Mouse (Mus musculus) ovary, postnatal 36 days (tissue): ENCODE results near the gene Bcs1l.
A peak's percentile ranks its signal among the peaks of the same experiment; 100 is the strongest.

Experiments used
- DNase-seq: peaks from one replicate; pipeline ENCODE4 v3.0.0; 2022; ENCODE audit warnings: low spot score, mixed read lengths

The Bcs1l gene

GRCm38 (mm10) chr1:74587773-74588445 lies at the start of gene Bcs1l, which contains the start of gene Zfp142:
TSS of gene Bcs1l (plus strand) at chr1:74588289.
TSS of gene Zfp142 (minus strand) at chr1:74588246.
- peak; percentile 97 for DNase-seq

- DNase-seq, result no peak
Measured at GRCm38 (mm10) chr1:74538650-74539049, 49.4 kb upstream of the Bcs1l start.

- DNase-seq, result no peak
Measured at GRCm38 (mm10) chr1:74542451-74542961, 45.6 kb upstream of the Bcs1l start, which contains the start of gene Plcd4. TSS of gene Plcd4 (plus strand) at chr1:74542888.

GRCm38 (mm10) chr1:74544184-74544583 lies 43.9 kb upstream of the Bcs1l start, which contains the start of gene Usp37:
TSS of gene Usp37 (minus strand) at chr1:74544284.
- no peak for DNase-seq

GRCm38 (mm10) chr1:74559061-74559460 lies 29.0 kb upstream of the Bcs1l start:
- no peak for DNase-seq

GRCm38 (mm10) chr1:74565834-74566233 lies 22.3 kb upstream of the Bcs1l start:
- no peak for DNase-seq

GRCm38 (mm10) chr1:74569739-74570719 lies 18.1 kb upstream of the Bcs1l start:
- DNase-seq, result no peak

- no peak for DNase-seq
Measured at GRCm38 (mm10) chr1:74582621-74583020, 5.5 kb upstream of the Bcs1l start.

GRCm38 (mm10) chr1:74584616-74585398 lies 3.3 kb upstream of the Bcs1l start:
- no peak for DNase-seq

- DNase-seq, result no peak
Measured at GRCm38 (mm10) chr1:74587233-74587772, 786 bp upstream of the Bcs1l start.

GRCm38 (mm10) chr1:74594434-74594833 lies 6.3 kb downstream of the Bcs1l start:
- no peak for DNase-seq

- DNase-seq, result no peak
Measured at GRCm38 (mm10) chr1:74600501-74601266, 12.6 kb downstream of the Bcs1l start.

- peak; percentile 78 for DNase-seq
Measured at GRCm38 (mm10) chr1:74601267-74601962, 13.3 kb downstream of the Bcs1l start, which contains the start of the genes Rnf25 and Stk36. TSS of gene Rnf25 (minus strand) at chr1:74601397. TSS of gene Stk36 (plus strand) at chr1:74601445.

GRCm38 (mm10) chr1:74624183-74624582 lies 36.1 kb downstream of the Bcs1l start:
- no peak for DNase-seq

GRCm38 (mm10) chr1:74626076-74626475 lies 38.0 kb downstream of the Bcs1l start:
- DNase-seq, result no peak

- DNase-seq, result no peak
Measured at GRCm38 (mm10) chr1:74628001-74628400, 39.9 kb downstream of the Bcs1l start.

GRCm38 (mm10) chr1:74632734-74633133 lies 44.6 kb downstream of the Bcs1l start:
- no peak for DNase-seq
